Mouse (Mus musculus) testis, adult 2 months (tissue): Measurements from ENCODE around the gene Ano10.

Experiments
- CTCF ChIP-seq: fragments of 200-500 bp; IDR thresholded peaks from 2 replicates; pipeline ENCODE4 v1.5.1; 2012; ENCODE audit warnings: low read depth, mild to moderate bottlenecking, inconsistent platforms, low read length, moderate library complexity; ENCODE audit not compliant: control insufficient read depth, insufficient read depth, insufficient replicate concordance
- POLR2A ChIP-seq: fragments of 200-500 bp; IDR thresholded peaks from 2 replicates; pipeline ENCODE4 v1.6.1; 2012; ENCODE audit warnings: low read depth, mild to moderate bottlenecking, inconsistent platforms, low read length, moderate library complexity; ENCODE audit not compliant: control insufficient read depth

GRCm38 (mm10) chr9:122320626-122321025 is 26.4 kb upstream of the Ano10 start:
- no peak for TF ChIP-seq POLR2A
- no peak for TF ChIP-seq CTCF
